Mouse (Mus musculus): ENCODE measurements around the gene Ank. TPM values are rescaled to one million over a fixed set of nuclear protein-coding genes. Genes with fewer than 3 reads are reported as not detected.
A peak's percentile ranks its signal among the peaks of the same experiment; 100 is the strongest.
"Not testable (repeated sequence)": the region's sequence is repeated elsewhere in the genome, so short reads cannot be mapped to it uniquely, and the experiment has no call there.

Gene Ank
- polyA plus RNA-seq, 1 experiment from 2014 or later, result 8.9 TPM

- no peak overlapping the region for H3K4me3 ChIP-seq
- no peak for ATAC-seq (ENCODE audit: insufficient number of reproducible peaks, insufficient read depth, low FRiP score, low TSS enrichment, low read depth)
- no peaks in the 10 kb centered on the region for H3K36me3 ChIP-seq
- no peak overlapping the region for H3K27ac ChIP-seq
- 78% methylated on average over 4 of the region's 4 CpGs for WGBS
- no peak overlapping the region for H3K4me2 ChIP-seq
- H3K27me3 ChIP-seq, result peaks cover 18% of the 10 kb centered on the region
- no peaks in the 10 kb centered on the region for H3K9me3 ChIP-seq
- no peak overlapping the region for H3K9ac ChIP-seq
- peaks cover 13% of the 10 kb centered on the region; the same call in 1 of the 2 replicates for H3K4me1 ChIP-seq
These were observed 2.5 kb downstream of the Ank start for GRCm38 (mm10) chr15:27468822-27469488.

DNA sequence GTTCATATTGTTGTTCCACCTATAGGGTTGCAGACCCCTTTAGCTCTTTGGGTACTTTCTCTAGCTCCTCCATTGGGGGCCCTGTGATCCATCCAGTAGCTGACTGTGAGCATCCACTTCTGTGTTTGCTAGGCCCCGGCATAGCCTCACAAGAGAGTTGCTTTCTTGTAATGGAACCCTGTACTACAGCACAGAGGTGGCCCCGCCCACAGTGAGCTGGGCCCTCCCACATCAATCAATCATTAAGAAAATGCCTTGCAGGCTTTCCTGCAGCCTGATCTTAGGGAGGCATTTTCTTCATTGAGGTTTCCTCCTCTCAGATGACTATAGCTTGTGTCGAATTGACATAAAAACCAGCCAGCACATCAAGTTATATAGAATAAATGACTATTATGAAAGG, 3.9 kb downstream of the Ank start:
- not testable (repeated sequence) for H3K4me2 ChIP-seq; ATAC-seq (ENCODE audit: insufficient number of reproducible peaks, insufficient read depth, low FRiP score, low TSS enrichment, low read depth); H3K9ac ChIP-seq; H3K9me3 ChIP-seq; H3K4me3 ChIP-seq; H3K27ac ChIP-seq; H3K36me3 ChIP-seq
- 53% methylated on average over 3 of the region's 3 CpGs for WGBS
- Histone ChIP-seq H3K4me1 (peaks cover 12% of the 10 kb centered on the region; the same call in 1 of the 2 replicates), H3K27me3 (peaks cover 18% of the 10 kb centered on the region)

GRCm38 (mm10) chr15:27472315-27472714, 5.8 kb downstream of the Ank start:
- peaks cover 12% of the 10 kb centered on the region for H3K27me3 ChIP-seq
- H3K36me3 ChIP-seq, result no peaks in the 10 kb centered on the region
- H3K27ac ChIP-seq, result no peak overlapping the region
- H3K9ac ChIP-seq, result no peak overlapping the region
- H3K9me3 ChIP-seq, result no peaks in the 10 kb centered on the region
- H3K4me3 ChIP-seq, result no peak overlapping the region
- WGBS, result 77% methylated on average over 9 of the region's 9 CpGs
- H3K4me2 ChIP-seq, result no peak overlapping the region
- peaks cover 7% of the 10 kb centered on the region; the same call in 1 of the 2 replicates for H3K4me1 ChIP-seq
- no peak for ATAC-seq (ENCODE audit: insufficient number of reproducible peaks, insufficient read depth, low FRiP score, low TSS enrichment, low read depth)

DNA sequence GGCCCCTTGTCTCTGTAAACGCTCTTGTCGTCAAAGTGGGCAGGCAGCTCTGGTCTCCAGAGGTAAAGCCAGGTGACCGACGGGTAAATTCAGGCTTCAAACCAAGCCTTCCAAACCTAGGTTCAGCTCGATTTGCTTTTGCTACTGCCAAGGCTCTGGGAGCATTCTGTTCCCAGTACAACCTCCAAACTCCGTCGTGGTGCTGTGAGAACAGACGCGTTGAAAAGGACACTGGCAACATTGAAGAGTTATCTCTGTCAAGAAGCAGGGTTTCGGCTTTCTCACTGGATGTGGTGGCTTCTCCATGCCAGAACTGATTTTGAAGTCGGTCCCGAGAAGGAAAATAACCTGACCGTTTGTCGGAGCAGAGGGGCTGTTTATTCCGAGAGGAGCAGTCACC, 9.5 kb downstream of the Ank start:
- 77% methylated on average over 15 of the region's 15 CpGs for WGBS
- Histone ChIP-seq H3K4me3 (no peak overlapping the region), H3K27ac (no peak overlapping the region), H3K4me2 (no peak overlapping the region), H3K9ac (no peak overlapping the region), H3K27me3 (no peaks in the 10 kb centered on the region), H3K4me1 (no peaks in the 10 kb centered on the region), H3K9me3 (no peaks in the 10 kb centered on the region), H3K36me3 (no peaks in the 10 kb centered on the region)
- ATAC-seq (ENCODE audit: insufficient number of reproducible peaks, insufficient read depth, low FRiP score, low TSS enrichment, low read depth), result no peak

GRCm38 (mm10) chr15:27476671-27477070, 10.2 kb downstream of the Ank start:
- no peak overlapping the region for H3K4me3 ChIP-seq
- no peak overlapping the region for H3K27ac ChIP-seq
- H3K9ac ChIP-seq, result no peak overlapping the region
- H3K27me3 ChIP-seq, result no peaks in the 10 kb centered on the region
- H3K4me2 ChIP-seq, result no peak overlapping the region
- 0 out of 2 replicates have a peak, but pooled peaks cover under 1% of the 10 kb centered on the region for H3K4me1 ChIP-seq
- WGBS, result 85% methylated on average over 12 of the region's 12 CpGs
- no peak for ATAC-seq (ENCODE audit: insufficient number of reproducible peaks, insufficient read depth, low FRiP score, low TSS enrichment, low read depth)
- H3K9me3 ChIP-seq, result no peaks in the 10 kb centered on the region
- H3K36me3 ChIP-seq, result no peaks in the 10 kb centered on the region

DNA sequence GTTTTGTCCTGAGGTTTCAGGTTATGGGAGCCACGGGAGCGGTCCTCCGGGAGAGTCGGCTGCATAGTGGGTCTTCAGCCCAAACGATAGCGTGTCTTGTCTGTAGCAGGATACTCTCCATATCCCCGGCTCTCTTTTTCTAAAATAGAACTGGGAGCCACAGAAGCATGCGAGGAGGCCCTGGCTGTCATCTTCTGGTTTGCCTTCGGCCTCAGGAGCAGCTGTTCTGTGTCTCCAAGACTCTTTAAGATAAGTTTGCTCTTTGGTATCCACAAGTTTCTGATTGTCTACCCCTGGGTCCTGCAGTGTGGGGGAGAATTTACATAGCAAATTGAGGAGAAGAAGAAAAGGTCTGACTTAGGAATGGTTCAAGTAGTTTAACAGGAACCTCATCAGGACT, 10.7 kb downstream of the Ank start:
- no peak overlapping the region for H3K27ac ChIP-seq
- no peak overlapping the region for H3K4me2 ChIP-seq
- H3K4me1 ChIP-seq, result 0 out of 2 replicates have a peak, but pooled peaks cover 4% of the 10 kb centered on the region
- no peaks in the 10 kb centered on the region for H3K9me3 ChIP-seq
- no peaks in the 10 kb centered on the region for H3K27me3 ChIP-seq
- ATAC-seq (ENCODE audit: insufficient number of reproducible peaks, insufficient read depth, low FRiP score, low TSS enrichment, low read depth), result no peak
- no peak overlapping the region for H3K9ac ChIP-seq
- no peak overlapping the region for H3K4me3 ChIP-seq
- H3K36me3 ChIP-seq, result no peaks in the 10 kb centered on the region
- 95% methylated on average over 9 of the region's 9 CpGs for WGBS

DNA sequence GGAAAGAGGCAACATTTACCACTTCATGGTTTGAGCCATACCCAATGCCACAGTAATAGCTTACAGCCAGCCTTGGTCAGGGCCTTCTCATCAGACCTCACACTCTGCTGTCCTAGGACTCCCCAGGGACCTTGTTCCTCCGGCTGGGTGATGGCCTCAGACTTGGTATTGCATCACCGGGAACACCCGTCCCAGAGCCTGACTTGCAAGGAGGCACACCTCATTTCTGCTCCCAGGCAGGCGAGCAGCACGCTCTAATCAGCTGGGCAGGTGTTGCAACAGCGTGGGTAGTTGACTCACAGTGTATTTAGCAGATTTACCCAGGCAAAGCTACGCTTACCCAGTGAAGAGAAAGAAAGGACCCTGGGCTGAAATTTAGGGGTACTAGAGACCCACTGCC, 11.2 kb downstream of the Ank start:
- H3K27ac ChIP-seq, result no peak overlapping the region
- H3K36me3 ChIP-seq, result no peaks in the 10 kb centered on the region
- 85% methylated on average over 7 of the region's 7 CpGs for WGBS
- no peak overlapping the region for H3K9ac ChIP-seq
- H3K4me1 ChIP-seq, result 0 out of 2 replicates have a peak, but pooled peaks cover 4% of the 10 kb centered on the region
- no peaks in the 10 kb centered on the region for H3K27me3 ChIP-seq
- H3K9me3 ChIP-seq, result no peaks in the 10 kb centered on the region
- ATAC-seq (ENCODE audit: insufficient number of reproducible peaks, insufficient read depth, low FRiP score, low TSS enrichment, low read depth), result no peak
- H3K4me3 ChIP-seq, result no peak overlapping the region
- H3K4me2 ChIP-seq, result no peak overlapping the region

DNA sequence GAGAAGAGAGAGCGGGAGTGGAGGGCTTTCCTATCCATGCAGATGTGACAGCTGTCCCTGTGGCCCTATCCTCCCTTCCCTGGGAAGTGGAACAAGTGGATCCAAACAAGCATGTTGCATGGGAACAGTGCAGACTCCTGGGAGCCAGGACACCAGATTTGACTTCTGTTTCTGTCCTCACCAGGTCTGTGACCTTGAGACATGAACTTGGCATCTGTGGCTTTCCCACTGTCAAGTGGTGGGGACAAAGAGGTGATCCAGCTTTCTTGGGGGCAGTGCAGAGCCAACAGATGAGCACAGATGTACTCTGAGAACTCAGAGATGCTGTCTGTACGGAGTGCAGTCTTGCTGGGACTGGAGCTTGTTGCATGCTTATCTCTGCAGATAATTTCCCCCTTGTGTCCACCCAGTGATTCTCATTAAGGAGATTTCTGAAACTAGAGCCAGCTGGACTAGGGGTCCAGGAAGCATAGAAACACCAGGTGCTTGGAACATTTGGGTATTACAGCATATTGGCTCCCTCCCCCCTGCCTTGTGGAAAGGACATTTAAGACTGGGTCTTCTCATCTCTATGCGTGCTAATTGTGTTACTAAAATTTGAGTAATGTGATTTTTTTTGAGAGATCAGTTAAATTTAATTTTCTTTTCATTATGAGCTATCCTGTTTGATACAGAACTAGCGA, 14.0 kb downstream of the Ank start:
- H3K4me1 ChIP-seq, result peaks cover 8% of the 10 kb centered on the region
- no peak for ATAC-seq (ENCODE audit: insufficient number of reproducible peaks, insufficient read depth, low FRiP score, low TSS enrichment, low read depth)
- H3K36me3 ChIP-seq, result no peaks in the 10 kb centered on the region
- no peak overlapping the region for H3K4me2 ChIP-seq
- no peak overlapping the region for H3K4me3 ChIP-seq
- WGBS, result 86% methylated on average over 4 of the region's 4 CpGs
- H3K9ac ChIP-seq, result no peak overlapping the region
- H3K27ac ChIP-seq, result no peak overlapping the region
- H3K9me3 ChIP-seq, result no peaks in the 10 kb centered on the region
- no peaks in the 10 kb centered on the region for H3K27me3 ChIP-seq

DNA sequence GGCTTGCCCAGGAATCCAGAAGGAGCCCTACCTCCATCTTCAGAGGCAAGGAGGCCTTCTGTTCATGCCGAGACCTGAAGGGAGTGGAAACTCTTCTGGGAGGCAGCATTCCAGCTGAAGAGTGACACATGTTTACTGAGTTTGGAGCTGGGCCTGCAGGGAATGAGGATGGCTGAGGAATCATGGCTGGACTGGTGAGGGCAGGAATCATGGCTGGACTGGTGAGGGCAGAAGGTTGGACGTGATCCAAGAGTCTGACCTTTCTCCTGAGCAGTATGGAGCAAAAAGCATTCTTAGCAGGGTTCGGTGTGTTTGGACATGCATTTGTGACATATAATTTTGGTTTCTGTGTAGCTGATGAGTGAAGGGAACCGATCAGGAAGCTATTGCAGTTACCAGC, 15.5 kb downstream of the Ank start:
- H3K36me3 ChIP-seq, result no peaks in the 10 kb centered on the region
- H3K4me3 ChIP-seq, result no peak overlapping the region
- no peak overlapping the region for H3K4me2 ChIP-seq

DNA sequence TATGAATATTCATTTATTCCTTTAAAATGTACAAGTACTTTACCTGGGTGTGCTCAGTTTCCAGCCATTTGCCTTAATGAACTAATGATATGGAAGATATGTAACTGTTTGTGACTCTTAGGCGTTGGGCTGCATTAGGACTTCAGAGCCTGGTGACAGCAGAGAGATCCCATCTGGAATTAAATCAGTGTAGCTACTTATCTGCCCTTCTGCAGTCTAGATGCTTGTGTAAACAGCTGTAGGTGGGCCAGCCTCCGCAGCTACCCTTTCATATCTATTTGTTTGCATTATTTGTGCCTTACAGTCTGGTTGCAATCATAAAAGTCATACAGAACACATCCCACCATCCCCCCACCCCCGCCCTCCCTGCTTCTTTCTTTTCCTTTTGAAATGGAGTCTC, 16.7 kb downstream of the Ank start:
- H3K36me3 ChIP-seq, result no peaks in the 10 kb centered on the region
- no peak overlapping the region for H3K9ac ChIP-seq
- no peak for ATAC-seq (ENCODE audit: insufficient number of reproducible peaks, insufficient read depth, low FRiP score, low TSS enrichment, low read depth)
- peaks cover 34% of the 10 kb centered on the region for H3K4me1 ChIP-seq
- no peak overlapping the region for H3K4me2 ChIP-seq
- no peaks in the 10 kb centered on the region for H3K27me3 ChIP-seq
- 74% methylated on average over 3 of the region's 3 CpGs for WGBS
- H3K27ac ChIP-seq, result no peak overlapping the region
- H3K9me3 ChIP-seq, result no peaks in the 10 kb centered on the region
- H3K4me3 ChIP-seq, result no peak overlapping the region

More for the DNA sequence above, 15.5 kb downstream of the Ank start:
- Histone ChIP-seq H3K9ac (no peak overlapping the region), H3K27me3 (no peaks in the 10 kb centered on the region), H3K4me1 (peaks cover 23% of the 10 kb centered on the region), H3K27ac (no peak overlapping the region), H3K9me3 (no peaks in the 10 kb centered on the region)
- ATAC-seq (ENCODE audit: insufficient number of reproducible peaks, insufficient read depth, low FRiP score, low TSS enrichment, low read depth), result no peak
- 79% methylated on average over 4 of the region's 4 CpGs for whole genome bisulfite sequencing

DNA sequence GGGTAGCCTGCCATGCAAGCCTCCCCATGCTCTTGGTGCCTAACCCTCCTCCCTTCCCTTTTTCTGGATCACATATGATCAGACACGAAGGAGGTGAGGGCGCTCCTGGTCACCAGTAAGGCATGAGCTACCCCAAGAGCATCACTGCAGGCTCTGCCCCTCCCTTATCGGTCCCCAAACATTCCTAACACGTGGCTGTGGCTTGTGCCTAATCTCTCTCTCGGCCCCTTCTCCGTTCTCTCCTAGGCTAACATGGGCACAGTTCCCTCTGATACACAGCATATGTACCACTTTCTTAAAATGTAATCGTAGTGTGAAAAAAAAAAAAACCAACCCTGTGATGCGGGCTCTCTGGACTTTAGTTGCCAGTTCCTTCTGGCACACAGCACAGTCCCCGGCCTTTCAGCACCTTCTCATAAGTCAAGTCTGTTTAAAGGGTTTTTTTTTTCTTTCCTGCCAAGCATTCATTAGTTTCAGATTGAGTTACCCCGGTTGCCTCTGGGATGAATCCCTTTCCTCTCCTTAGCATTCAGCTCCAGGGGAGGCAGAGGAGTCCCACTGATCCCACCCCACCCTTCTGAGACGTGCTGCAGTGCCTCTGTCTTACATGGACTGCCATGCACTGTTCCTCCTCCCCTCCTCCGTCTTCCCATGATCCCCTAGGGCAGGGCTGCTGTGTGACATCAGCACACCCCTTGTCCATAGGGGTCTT, 19.2 kb downstream of the Ank start:
- WGBS, result 14% methylated on average over 12 of the region's 12 CpGs
- H3K4me2 ChIP-seq, result peak overlapping the region; percentile 51
- no peaks in the 10 kb centered on the region for H3K36me3 ChIP-seq
- peak overlapping the region; percentile 68 for H3K27ac ChIP-seq
- ATAC-seq (ENCODE audit: insufficient number of reproducible peaks, insufficient read depth, low FRiP score, low TSS enrichment, low read depth), result 0 out of 2 replicates have a peak, but pooled peaks have one; percentile 58
- 0 out of 2 replicates have a peak overlapping the region, but pooled peaks have one; percentile 1 for H3K4me3 ChIP-seq
- no peaks in the 10 kb centered on the region for H3K27me3 ChIP-seq
- peak overlapping the region; percentile 49; the same call in 1 of the 2 replicates for H3K9ac ChIP-seq
- no peaks in the 10 kb centered on the region for H3K9me3 ChIP-seq
- H3K4me1 ChIP-seq, result peaks cover 51% of the 10 kb centered on the region
